Mouse (Mus musculus): ENCODE data around the gene Nsd2.

DNA sequence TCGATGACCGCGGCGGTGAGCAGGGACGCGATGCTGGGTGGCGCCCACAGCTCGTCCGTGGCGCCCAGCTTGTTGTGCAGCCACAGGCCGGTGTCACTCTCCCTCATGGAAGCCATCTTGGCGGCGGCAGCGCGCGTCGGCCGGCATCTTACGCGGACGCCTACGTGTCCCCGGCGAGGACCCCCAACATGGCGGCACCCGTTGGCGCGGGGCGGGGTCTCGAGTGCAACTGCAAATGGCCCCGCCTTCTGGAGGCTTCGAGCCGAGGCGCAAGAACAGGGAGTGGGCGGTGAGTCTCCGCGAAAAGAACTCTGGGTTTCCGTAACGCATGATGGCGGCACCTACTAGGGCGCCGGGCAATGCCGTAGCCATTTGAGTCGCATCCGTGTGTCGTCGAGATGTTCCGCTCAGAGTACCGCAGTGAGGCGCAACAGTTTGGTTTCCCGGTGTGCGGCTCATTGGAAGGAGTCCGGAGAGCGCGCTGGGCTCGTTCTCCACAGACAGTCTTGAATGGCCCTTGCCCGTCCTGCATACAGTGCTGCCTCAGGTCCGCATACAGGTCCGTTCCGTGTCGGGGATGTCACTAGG, 115.7 kb downstream of the Nsd2 start, which contains the start of gene Nelfa:
- peak; percentile 94 for TF ChIP-seq HCFC1 (IDR thresholded peaks at IDR 0.05; ENCODE audit: borderline replicate concordance, insufficient read depth, low read length)
- TF ChIP-seq CHD2 (IDR thresholded peaks at IDR 0.05; ENCODE audit: low read depth, low read length): no peak

Measured in ES-E14 (cell line).